Mouse (Mus musculus) E14TG2a.4 (cell line): ENCODE data around the gene Cox8a.

Experiments used
- CTCF ChIP-seq: conservative IDR thresholded peaks from 2 replicates; pipeline ENCODE4 v1.5.1; 2014; ENCODE audit warnings: low read length
- NANOG ChIP-seq: IDR thresholded peaks from 2 replicates; pipeline ENCODE4 v1.6.1; 2014; ENCODE audit warnings: borderline replicate concordance, low read length, mixed read lengths

- TF ChIP-seq CTCF (no peak), NANOG (no peak)
Measured at GRCm38 (mm10) chr19:7200427-7200826, 17.0 kb downstream of the Cox8a start.
